Mouse (Mus musculus): ENCODE measurements around the gene Pgap3. TPM values are rescaled to one million over a fixed set of nuclear protein-coding genes. Genes with fewer than 3 reads are reported as not detected.

Gene Pgap3
- total and polyA plus RNA-seq, 2 experiments from 2014 or later, result 7.1 to 11.0 TPM

DNA sequence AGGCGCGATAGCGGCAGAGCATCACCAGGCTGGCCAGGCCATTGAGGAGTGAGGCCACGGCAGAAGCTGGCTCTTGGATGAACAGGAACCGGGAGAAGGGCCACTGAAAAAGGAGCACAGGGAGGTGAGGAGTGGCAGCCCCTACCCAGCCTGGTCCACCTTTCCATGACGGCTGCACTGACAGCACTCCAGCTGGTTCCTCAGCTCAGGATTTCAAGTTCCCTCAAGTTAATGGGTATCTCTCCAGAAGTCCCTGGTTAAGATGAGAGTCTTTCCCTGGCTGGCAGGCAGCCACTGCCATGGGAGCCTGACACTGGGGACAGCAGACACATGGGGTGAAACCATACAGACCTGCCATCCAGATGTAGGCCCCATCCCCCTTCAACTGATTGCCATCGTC lies 2.3 kb downstream of the Pgap3 start:
- 94% methylated on average over 7 of the region's 7 CpGs for WGBS
- no peak for ATAC-seq

DNA sequence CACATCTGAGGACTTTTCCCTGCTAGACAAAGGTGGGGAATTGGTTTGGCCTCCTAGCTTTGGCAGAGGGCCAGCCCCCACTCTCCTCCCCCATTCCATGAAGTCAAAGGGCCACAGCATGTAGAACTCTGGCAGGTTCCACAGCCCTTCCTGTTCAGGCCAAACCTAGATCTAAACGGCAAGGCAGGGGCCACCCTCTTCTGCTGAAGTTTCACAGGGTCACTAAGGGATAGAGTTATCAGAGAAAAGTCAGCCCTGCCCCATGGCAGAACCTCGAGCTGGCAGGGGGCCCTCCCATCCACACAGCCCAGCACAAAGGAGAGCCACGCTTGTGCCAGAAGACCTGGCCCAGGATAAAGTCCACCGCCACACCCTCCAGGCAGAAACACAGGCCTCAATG lies 5.2 kb downstream of the Pgap3 start:
- H3K4me2 ChIP-seq (ENCODE audit: low read depth), result no peak overlapping the region
- no peaks in the 10 kb centered on the region for H3K9me3 ChIP-seq (ENCODE audit: low read length)
- H3K27me3 ChIP-seq (ENCODE audit: insufficient read depth, low read length), result no peaks in the 10 kb centered on the region
- no peak for TF ChIP-seq CTCF (IDR thresholded peaks at IDR 0.05; ENCODE audit: low read depth)
- DNase-seq (no peak), ATAC-seq (no peak)
- H3K36me3 ChIP-seq (ENCODE audit: insufficient read depth), result no peaks in the 10 kb centered on the region
- H3K4me1 ChIP-seq (ENCODE audit: insufficient read depth), result peaks cover 5% of the 10 kb centered on the region; the same call in 1 of the 2 replicates
- 42% methylated on average over 4 of the region's 4 CpGs for WGBS
- H3K27ac ChIP-seq (ENCODE audit: low read depth, low read length), result no peak overlapping the region
- H3K9ac ChIP-seq, result no peak overlapping the region
- no peak overlapping the region for H3K4me3 ChIP-seq (ENCODE audit: low read depth, low read length)

More for the DNA sequence above, 2.3 kb downstream of the Pgap3 start:
- Histone ChIP-seq H3K9me3 (ENCODE audit: low read length) (no peaks in the 10 kb centered on the region), H3K27ac (ENCODE audit: low read depth, low read length) (no peak overlapping the region), H3K27me3 (ENCODE audit: insufficient read depth, low read length) (no peaks in the 10 kb centered on the region), H3K9ac (no peak overlapping the region), H3K4me1 (ENCODE audit: insufficient read depth) (peaks cover 11% of the 10 kb centered on the region), H3K4me2 (ENCODE audit: low read depth) (no peak overlapping the region), H3K4me3 (ENCODE audit: low read depth, low read length) (no peak overlapping the region), H3K36me3 (ENCODE audit: insufficient read depth) (no peaks in the 10 kb centered on the region)
- no peak for TF ChIP-seq CTCF (IDR thresholded peaks at IDR 0.05; ENCODE audit: low read depth)
- no peak for DNase-seq

DNA sequence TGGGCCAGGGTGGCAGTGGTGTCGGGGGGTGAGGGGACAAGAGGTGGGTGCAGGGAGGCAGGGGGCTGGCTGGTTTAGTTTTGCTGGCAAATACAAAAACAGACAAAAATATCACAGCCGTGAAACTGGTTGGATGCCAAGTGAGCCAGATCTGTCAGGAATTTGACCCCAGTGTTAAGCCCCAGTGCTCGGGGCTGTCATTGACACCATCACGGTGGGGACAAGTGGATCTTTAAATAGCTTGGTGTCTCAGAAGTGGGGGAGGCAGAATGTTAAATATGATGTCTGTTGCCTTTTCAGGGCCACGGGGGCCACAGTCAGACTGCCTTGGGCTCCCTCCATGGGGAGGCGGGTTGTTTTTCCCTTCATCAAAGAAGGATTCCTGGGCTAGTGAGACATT lies 6.0 kb downstream of the Pgap3 start:
- Histone ChIP-seq H3K4me3 (ENCODE audit: low read depth, low read length) (no peak overlapping the region), H3K9me3 (ENCODE audit: low read length) (no peaks in the 10 kb centered on the region), H3K27ac (ENCODE audit: low read depth, low read length) (no peak overlapping the region), H3K9ac (0 out of 2 replicates have a peak overlapping the region, but pooled peaks have one; percentile 10), H3K4me1 (ENCODE audit: insufficient read depth) (no peaks in the 10 kb centered on the region), H3K4me2 (ENCODE audit: low read depth) (no peak overlapping the region), H3K36me3 (ENCODE audit: insufficient read depth) (no peaks in the 10 kb centered on the region), H3K27me3 (ENCODE audit: insufficient read depth, low read length) (no peaks in the 10 kb centered on the region)
- 44% methylated on average over 6 of the region's 6 CpGs for WGBS
- no peak for ATAC-seq
- no peak for TF ChIP-seq CTCF (IDR thresholded peaks at IDR 0.05; ENCODE audit: low read depth)
- no peak for DNase-seq

DNA sequence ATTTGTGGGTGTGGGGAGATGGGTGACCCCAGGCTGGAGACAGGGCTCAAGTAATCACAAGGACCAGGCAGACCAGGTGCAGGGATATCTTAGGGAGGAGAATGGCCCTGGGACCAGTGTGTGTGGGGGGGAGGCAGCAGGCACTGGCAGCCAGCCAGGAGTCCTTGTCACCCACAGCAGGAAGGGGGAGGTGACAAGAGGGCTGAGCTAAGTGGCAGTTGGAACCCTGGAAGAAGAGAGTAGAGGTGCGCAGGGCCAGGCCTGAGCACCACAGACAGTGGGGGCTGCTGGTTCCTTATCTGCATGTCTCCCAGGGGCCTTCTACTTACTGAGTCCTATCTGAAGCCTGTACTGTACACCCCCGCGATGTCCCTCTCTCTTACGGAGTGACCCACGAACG lies 7.0 kb downstream of the Pgap3 start:
- DNase-seq (no peak), ATAC-seq (no peak; the same call in 1 of the 2 replicates)
- H3K36me3 ChIP-seq (ENCODE audit: insufficient read depth), result no peaks in the 10 kb centered on the region
- no peaks in the 10 kb centered on the region for H3K27me3 ChIP-seq (ENCODE audit: insufficient read depth, low read length)
- TF ChIP-seq CTCF (IDR thresholded peaks at IDR 0.05; ENCODE audit: low read depth), result no peak
- H3K4me2 ChIP-seq (ENCODE audit: low read depth), result no peak overlapping the region
- no peak overlapping the region for H3K27ac ChIP-seq (ENCODE audit: low read depth, low read length)
- no peaks in the 10 kb centered on the region for H3K9me3 ChIP-seq (ENCODE audit: low read length)
- H3K4me3 ChIP-seq (ENCODE audit: low read depth, low read length), result no peak overlapping the region
- no peaks in the 10 kb centered on the region for H3K4me1 ChIP-seq (ENCODE audit: insufficient read depth)
- WGBS, result 74% methylated on average over 6 of the region's 6 CpGs
- no peak overlapping the region for H3K9ac ChIP-seq

DNA sequence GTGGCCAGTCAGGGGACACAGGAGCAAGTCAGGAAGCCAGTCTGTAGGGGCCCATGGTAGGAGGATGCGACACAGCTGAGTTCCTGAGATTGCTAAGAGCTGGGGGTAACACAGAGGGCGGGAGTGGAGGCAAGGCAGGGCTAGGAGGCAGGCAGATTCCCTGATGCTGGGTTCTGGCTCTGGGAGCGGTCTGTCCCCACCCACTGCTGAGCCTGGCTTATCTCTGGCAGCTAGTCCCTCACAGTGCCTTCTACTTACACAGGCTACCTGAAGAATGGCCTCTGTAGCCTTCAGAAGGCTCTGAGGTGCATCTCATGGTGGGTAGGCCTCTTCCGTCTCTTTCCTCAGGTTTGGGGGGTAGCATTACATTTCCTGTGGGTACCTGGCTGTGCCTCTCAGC lies 7.6 kb downstream of the Pgap3 start:
- no peaks in the 10 kb centered on the region for H3K36me3 ChIP-seq (ENCODE audit: insufficient read depth)
- no peak overlapping the region for H3K4me3 ChIP-seq (ENCODE audit: low read depth, low read length)
- H3K4me1 ChIP-seq (ENCODE audit: insufficient read depth), result no peaks in the 10 kb centered on the region
- H3K27me3 ChIP-seq (ENCODE audit: insufficient read depth, low read length), result no peaks in the 10 kb centered on the region
- no peak overlapping the region for H3K27ac ChIP-seq (ENCODE audit: low read depth, low read length)
- H3K9me3 ChIP-seq (ENCODE audit: low read length), result no peaks in the 10 kb centered on the region
- no peak overlapping the region for H3K4me2 ChIP-seq (ENCODE audit: low read depth)
- TF ChIP-seq CTCF (IDR thresholded peaks at IDR 0.05; ENCODE audit: low read depth), result no peak
- DNase-seq (no peak), ATAC-seq (no peak)
- no peak overlapping the region for H3K9ac ChIP-seq
- WGBS, result 52% methylated on average over 3 of the region's 4 CpGs

DNA sequence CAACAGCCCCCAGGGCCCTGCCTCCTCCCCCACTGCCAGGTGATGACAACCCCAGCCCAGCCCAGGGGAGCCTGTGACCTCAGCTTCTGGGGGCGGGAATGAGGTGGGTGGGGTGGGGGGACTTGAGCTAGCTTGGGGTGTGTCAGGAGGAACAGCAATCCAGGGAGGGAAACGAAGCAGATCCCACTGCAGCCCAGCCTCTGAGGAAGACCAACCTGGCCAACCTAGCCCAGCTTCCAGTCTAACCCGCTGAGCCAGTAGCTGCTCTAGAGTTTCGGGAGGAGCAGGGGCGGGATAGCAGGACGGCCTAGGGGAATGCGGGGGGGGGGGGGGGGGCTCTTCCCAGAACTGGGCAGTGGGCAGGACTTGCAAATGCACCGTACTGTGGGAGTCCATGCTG lies 8.3 kb downstream of the Pgap3 start:
- H3K27me3 ChIP-seq (ENCODE audit: insufficient read depth, low read length), result no peaks in the 10 kb centered on the region
- WGBS, result 45% methylated on average over 7 of the region's 8 CpGs
- H3K36me3 ChIP-seq (ENCODE audit: insufficient read depth), result no peaks in the 10 kb centered on the region
- H3K27ac ChIP-seq (ENCODE audit: low read depth, low read length), result no peak overlapping the region
- no peaks in the 10 kb centered on the region for H3K4me1 ChIP-seq (ENCODE audit: insufficient read depth)
- DNase-seq, result no peak
- H3K4me2 ChIP-seq (ENCODE audit: low read depth), result no peak overlapping the region
- ATAC-seq, result no peak
- H3K9me3 ChIP-seq (ENCODE audit: low read length), result no peaks in the 10 kb centered on the region
- no peak for TF ChIP-seq CTCF (IDR thresholded peaks at IDR 0.05; ENCODE audit: low read depth)
- H3K9ac ChIP-seq, result no peak overlapping the region
- no peak overlapping the region for H3K4me3 ChIP-seq (ENCODE audit: low read depth, low read length)

DNA sequence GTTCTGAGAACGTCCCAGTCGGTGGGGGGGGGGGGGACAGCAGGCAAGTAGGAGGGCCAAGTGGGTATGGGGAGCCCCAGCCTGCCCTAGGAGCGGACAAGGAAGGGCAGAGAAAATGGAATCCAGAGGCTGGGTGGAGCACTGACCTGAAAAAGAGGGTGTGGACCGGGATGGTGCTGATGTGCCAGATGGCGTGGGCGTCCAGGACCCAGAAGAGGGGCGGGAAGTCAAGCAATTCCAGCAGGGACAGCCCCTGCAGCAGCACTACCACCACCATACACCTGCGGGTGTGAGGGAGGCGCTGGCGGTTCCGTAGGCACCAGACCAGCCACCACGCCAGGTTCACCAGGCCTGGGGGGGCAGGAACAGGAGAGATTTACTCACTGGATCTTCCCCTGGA lies 10.1 kb downstream of the Pgap3 start:
- H3K9me3 ChIP-seq (ENCODE audit: low read length), result no peaks in the 10 kb centered on the region
- H3K27ac ChIP-seq (ENCODE audit: low read depth, low read length), result no peak overlapping the region
- DNase-seq, result no peak
- H3K4me2 ChIP-seq (ENCODE audit: low read depth), result no peak overlapping the region
- H3K4me3 ChIP-seq (ENCODE audit: low read depth, low read length), result no peak overlapping the region
- no peak for TF ChIP-seq CTCF (IDR thresholded peaks at IDR 0.05; ENCODE audit: low read depth)
- 78% methylated on average over 12 of the region's 12 CpGs for WGBS
- ATAC-seq, result no peak
- no peaks in the 10 kb centered on the region for H3K4me1 ChIP-seq (ENCODE audit: insufficient read depth)
- no peaks in the 10 kb centered on the region for H3K36me3 ChIP-seq (ENCODE audit: insufficient read depth)
- H3K27me3 ChIP-seq (ENCODE audit: insufficient read depth, low read length), result no peaks in the 10 kb centered on the region; the same call in 1 of the 2 replicates
- H3K9ac ChIP-seq, result no peak overlapping the region

All from forebrain, postnatal 0 days (tissue).